Mouse (Mus musculus) MN1 (cell line): ENCODE results near the gene 4930402F06Rik.

Experiments
- DNase-seq: peaks from one replicate; pipeline ENCODE4 v3.0.0-alpha.2; 2016; ENCODE audit warnings: low spot score

Gene 4930402F06Rik

DNA sequence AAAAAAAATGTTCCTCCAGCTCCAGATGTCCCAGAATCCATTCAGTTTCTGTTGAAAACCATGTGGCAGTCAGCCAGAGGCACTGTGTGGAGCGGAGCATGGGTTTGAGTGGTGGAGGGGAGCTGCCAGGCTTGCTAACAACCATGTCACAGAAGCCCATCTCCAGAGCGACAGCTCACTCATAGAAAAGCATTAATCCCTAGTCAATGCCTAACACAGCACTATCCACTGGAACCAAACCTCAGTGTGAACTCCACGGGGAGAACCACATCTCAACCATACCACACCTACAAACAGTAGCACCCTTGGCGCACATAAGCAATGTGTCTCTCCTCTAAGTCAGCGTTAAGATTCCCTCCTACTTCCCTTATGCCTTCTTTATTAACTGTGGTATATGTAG, at the start of gene 4930402F06Rik:
4930402F06Rik (minus strand) TSS at position 80 of the 400 bp plus-strand sequence.
- DNase-seq = no peak

DNA sequence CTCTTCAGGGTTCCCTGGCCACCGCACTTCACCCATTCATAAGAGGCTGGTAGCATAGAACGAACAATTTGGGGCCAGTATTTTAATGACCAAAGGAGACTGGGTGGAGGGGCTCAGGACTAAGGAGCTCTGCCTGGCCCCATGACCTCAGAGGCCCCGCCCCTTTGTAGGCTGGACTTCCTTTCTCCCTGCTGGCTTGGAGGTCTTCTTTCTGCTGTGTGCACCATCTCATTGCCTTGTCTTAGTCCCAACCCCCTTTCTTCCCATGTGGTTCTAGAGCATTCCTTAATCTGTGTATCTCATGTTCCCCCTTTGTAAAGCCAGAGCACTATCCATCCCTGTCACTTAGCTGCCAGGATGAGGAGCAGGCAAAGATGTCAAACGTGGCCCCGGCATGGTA, 49.3 kb upstream of the 4930402F06Rik start:
- DNase-seq = no peak

DNA sequence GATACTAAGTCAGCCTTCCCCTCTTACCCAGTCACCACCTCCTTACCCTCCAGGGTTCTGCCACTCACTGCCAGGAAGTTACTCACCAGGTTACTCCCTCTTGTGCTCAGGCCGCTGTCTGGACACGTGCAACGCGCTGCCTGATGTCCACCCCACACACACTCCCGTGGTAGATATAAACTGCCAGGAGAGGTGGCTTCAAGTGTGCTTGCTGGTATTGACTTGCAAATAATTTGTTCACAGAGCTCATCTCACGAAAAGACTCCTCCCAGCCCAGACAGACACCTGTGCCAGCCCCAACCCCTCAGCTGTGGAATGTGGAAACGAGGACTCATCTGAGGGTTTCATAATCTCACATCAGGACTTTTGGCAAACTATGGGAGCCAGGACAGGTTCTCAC, 48.6 kb upstream of the 4930402F06Rik start:
- no peak for DNase-seq

DNA sequence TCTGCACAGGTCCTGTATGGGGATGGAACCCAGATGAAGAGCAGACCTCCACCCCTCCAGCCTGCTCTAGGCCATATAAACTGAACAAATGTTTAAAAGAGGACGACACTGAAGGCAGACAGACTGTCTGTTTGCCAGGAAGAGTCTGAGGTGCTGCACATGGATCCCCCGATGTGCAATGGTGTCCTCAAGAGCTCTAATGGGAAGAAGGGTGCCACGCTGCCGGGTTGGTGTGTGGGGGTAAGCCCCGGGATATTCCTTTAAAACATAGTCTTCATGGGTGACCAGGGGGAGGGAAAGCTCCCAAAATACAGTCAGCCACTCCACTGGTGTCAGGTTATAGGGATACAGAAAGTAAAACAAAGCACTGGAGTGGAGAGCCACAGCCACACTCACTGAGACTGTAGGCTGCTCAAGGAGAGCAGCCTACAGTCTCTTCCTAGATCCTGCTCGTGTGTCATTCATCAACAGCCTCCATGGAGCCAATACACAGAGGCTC, 47.8 kb upstream of the 4930402F06Rik start:
- DNase-seq = no peak

DNA sequence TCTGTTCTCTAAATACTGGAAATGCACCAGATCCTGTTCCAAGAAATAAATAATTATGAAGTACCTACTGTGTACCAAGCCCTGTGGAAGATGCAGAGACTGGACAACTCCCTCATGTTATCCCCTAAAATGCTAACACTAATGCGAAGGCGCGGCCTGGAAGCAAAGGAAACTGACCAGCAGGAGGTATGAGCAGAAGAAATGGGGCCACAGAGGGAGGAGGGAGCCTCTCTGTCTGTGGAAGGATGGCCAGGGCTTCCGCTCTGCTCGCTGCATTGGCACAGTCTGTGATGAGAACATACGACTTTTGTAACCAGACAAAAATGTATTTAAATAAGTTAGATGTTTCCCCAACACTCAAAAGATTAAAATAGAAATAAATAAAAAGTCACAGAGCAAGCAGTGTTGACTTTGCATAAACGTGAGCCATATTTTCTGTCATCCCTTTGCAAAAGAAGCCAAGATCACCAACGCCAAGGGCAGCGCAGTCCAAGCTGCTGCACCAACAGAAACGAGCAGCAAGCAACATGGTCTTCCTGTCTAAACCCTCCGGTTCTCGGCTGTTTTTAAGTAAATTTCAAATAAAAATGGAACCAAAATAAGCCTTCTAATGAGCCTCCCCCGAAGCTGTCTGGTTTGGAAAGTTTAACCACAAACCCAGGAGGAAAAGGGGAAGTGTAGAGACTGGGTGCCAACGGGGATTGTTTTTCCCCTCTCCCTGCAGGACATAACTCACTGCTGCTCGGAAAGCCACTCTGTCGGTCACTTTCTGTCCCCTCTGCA, 47.2 kb upstream of the 4930402F06Rik start:
- DNase-seq = no peak

DNA sequence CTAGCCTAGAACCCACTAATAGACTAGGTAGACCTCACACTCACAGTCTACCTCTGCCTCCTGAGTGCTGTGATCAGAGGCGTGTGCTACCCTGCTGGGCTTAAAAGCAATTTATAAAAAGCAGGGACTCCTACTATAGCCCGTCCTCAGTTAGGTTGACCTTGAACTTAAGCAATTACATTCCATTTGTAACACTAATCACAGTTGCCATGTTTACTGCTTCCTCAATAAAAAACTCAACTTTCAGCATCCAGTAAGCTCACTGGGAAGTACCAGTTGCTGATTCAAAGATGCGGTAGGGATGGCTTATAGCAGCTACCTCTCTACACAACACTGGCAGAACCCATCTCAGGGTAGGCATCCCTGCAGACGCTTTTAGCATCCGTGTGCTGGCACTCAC, 46.4 kb upstream of the 4930402F06Rik start:
- no peak for DNase-seq

DNA sequence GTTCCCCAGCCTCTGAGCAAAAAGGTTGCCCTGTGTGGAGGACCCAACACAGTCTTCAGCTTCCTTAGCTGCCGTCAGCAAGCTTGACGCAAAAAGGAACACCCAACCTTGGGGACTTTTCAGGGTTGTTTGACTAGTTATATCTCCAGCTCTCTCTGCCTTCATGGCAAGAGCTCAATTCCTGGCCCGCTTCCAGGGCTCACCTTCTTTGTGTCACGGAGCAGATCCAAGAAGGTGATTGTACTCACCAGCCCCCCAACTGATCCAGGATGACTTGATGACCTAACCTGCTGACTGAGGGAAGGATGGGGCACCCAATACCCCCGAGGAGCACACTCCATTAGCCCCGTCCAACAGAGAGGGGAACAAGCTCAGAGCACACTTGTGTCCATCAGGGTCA, 45.1 kb upstream of the 4930402F06Rik start:
- no peak for DNase-seq

DNA sequence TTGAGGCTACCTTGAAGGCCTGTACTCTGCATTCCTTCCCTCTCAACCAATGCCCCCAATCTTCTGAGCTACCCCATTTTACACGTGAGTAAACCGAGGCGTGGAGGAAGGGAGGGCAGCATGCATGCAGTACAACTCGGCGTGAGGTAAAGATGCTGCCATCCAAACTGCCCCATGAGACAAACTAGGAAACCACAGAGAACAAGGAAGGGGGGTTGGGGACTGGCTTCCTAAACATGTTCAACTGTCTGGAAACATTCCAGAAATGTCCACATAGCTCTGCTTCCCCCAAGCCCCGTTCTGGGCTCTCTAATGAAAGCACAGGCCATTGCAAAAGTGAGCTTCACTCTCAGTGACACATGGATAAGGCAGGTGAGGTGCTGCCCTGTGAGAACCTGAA, 44.4 kb upstream of the 4930402F06Rik start:
- no peak for DNase-seq

DNA sequence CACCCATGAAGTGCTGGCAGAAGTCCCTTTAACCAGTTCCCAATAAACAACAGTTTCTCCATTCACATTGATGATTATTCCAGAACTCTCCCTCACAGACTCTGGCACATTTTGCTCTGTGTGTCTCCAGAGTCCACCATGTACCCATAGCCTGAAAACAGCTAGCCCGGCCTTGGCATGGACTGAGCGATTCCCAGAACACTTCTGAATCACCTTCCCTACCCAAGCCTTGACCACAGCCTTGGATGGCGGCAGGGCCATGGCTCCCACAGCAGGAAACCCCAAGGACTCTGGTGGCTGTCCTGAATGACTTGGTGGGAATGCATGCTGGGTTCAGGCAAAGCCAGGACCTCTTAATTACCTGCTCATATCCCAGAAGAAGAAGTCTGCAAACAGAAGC, 43.5 kb upstream of the 4930402F06Rik start:
- no peak for DNase-seq

DNA sequence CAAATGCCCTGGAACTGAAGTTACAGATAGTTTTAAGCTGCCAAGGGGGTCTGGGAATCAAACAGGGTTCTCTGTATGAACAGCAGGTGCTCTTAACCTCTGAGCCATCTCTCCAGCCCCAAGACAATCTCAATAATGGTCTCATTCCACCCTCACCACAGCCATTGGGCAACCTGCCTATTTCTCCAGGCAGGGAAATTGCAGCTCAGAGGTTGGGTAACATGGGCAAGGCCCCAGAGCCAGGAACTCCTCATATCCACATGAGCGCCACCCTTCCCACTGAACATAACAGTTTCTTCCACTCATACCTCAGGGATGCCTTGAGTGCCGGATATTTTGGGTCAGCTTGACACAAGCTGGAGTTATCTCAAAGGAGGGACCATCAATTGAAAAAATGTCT, 40.8 kb upstream of the 4930402F06Rik start:
- DNase-seq = no peak

DNA sequence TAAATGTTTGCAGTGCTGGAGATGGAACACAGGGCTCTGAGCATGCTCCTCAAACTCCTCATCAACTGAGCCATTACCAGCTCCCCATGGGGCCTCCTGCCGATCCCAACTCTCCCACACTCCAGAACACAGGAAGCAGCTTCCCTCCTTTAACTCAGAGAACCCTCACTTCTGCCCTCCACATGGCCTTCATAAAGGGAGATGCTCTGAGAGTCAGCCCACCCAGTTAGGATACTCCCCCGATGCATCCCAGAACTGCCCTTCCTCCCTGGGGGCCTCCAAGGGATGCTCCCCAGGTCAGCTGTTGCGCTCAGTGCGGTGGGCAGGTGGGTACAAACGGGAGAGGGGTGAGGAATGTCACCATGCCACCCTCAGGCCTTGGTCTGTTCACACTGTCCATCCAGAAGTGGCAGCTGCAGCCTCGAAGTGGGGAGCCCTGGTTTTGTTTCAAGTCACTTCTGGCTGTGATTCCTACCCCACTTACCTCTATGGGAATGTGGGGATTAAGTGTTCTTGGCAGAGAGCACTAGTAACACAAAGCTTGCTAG, 37.7 kb upstream of the 4930402F06Rik start:
- DNase-seq = no peak

DNA sequence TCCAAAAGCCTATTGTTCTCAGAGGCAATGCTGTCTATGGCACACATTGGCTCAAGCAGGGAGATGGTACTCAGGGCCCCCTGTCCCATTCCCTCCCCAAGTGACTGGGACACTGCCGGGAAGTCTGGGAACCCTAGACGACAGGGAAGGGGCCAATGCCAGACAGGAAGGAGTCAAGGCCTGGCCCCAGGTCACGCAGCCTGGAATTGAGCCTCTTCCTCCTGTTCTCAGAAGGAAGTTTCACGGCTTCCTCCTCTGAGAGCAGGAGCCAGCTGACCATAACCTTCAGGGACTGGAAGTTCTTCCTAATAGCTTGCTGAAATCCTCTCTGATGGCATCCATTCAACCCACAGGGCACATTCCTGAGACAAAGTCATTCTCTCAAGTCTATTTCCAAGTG, 36.5 kb upstream of the 4930402F06Rik start:
- no peak for DNase-seq

DNA sequence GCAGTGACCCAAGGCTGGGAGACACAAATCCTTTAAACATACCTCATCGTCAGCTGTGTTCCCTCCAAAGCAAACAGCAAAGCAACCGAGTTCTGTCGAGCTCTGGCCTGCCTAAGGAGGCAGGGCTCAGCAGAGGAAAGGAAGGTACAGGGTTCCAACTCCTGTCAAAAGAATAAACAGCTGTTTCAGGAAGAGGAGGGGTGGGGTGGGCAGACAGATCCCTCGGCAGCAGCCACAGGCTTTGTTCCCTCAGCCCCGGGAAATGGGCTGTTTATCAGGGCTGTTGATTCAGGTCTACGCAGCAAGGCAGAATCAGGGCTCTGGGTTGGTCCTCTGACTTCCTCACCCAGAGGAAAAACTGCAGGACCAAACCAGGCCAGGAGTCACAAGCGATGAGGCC, 35.5 kb upstream of the 4930402F06Rik start:
- DNase-seq = no peak

DNA sequence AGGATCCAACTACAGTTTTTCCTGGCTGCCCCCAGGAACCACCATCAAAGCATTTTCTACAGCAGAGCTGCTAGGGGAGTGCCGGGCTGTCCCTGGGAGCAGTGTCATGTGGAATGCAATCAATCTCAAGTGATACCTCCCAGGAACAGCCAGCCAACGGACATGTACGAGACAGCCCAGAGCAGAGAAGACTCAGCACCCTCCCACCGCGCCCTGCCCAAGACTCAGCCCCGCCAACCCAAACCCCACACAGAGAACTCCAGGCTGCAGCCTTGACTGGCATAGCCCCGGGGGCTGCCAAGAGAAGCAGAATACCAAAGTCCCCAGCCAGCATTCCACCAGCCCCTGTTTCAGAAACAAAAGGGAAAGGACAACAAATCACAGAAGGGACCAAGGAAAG, 35.0 kb upstream of the 4930402F06Rik start:
- DNase-seq = no peak

DNA sequence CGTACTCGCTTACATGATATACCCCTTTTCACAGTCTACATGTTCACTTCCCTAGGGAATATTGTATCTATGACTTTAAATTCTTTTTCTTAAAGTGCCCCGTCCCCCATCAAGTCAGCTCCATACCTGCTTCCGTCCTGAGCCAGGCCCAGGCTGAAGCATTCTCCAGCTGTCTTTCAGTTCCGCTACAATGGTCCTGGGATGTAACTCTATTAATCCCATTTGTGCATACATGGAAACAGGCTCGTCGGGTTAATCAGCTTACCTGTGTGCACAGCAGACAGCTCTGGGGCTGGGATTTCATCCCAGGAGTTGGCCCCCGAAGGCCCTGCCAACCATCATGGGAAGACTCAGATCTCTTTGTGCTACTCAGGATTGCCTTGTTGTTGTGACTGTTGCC, 33.8 kb upstream of the 4930402F06Rik start:
- DNase-seq = no peak

DNA sequence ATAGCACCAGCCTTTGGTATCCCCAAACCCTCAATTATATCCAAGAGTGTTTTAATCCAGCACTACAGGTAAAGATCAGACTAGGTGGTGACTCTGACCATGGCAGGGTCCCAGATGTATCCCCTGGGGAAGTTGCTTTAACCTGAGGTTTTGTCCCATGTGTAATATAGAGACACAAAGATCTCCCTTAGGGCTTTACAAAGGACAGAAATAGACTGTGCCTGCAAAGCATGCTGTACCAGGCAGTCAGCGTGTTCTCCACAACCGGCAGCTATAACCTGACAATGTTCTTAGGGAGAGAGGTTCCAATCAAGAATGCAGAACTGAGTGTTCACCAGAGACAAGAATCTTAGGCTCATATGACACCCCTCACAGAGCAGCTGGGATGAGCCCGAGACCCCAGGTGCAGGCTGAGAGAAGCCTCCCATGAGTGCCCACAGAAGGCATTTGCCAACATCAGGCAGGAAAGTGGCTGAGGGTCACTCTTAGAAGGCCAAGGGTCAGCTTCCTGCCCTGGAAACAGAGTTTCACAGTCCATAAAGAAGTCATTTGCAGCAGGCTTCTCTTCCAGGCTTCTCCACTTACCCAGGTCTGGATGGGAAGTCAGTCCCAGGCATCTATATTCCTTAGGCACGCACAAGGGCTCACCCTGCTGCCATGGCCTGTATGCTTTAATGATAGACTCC, 31.8 kb upstream of the 4930402F06Rik start:
- DNase-seq = no peak

DNA sequence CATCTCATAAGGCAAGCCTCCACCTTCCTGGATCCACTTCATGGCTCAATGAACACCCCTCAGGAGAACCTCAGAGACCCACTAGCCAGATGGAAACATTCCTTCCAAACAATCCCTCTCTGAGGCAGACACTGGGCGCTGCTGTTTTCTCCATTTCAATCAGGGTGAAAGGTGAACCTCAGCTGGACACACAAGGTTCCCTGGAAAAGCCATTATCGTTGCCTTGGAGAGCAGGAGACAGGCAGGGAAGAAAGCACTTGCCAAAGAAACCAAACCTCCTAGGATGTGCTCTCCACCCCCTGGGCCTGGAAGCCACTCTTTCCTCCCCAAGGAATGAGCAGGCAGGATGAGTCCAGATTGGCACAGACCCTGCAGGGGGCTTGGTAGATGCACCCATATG, 30.6 kb upstream of the 4930402F06Rik start:
- no peak for DNase-seq

DNA sequence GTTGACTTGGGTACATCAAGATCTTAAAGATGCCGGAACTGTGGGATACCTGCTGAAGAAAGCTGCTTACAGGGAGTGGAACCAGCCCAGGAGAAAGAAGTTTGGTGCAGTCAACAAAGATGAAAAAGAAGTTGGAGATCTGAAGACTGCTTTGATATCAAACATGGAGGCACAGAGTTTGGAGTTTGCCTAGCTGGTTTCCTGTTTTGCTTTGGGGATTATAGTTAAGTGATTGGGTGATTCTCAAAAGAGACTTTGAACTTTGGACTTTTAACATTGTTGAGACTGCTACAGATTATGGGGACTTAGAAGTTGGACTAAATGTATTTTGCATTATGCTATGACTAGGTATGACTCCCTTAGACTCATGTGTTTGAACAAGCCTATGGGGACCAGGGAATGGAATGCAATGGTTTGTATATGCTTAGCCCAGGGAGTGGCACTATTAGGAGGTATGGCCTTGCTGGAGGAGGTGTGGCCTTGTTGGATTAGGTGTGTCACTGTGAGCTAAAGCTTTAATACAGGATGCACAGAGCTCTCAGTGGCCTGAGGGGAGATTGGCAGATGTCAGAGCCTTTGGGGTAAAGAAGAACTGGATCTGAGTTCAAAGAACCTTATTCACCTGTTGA, 26.9 kb upstream of the 4930402F06Rik start:
- no peak for DNase-seq

DNA sequence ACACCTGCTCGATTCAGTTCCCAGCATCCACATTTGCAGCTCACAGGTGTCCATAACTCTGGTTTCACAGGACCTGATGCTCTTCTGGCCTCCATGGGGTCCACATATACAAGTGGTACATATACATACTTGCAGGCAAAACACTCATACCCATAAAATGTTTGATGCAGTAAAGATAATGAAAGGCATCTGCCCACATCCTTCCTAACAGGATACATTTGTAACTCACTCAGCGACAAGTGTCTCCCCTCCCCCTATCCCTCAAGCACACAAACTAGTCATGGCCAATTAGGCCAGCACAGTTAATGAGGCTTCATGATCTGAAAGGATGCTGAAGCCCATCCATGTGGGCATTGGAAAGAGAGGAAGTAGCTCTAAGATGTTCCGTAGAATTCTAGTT, 25.4 kb upstream of the 4930402F06Rik start:
- DNase-seq = no peak

DNA sequence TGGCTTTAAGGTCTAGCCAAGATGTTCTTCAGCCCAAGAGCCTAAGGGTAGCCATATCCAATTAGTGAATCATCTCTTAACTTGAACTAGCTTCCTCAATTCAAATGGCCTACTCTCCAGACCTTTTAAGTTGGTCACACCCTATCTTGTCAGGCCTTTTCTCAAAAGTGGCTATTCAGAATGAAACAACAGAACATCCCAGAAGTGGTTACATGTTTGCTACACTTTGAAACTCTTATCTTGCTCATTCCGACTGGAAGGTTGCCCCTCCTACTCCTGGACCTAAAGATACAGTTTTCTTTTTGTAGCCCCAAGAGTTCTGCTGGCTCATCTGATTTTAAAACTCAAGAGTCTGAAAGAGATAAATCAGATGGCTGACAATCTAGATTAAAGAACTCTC, 23.7 kb upstream of the 4930402F06Rik start:
- no peak for DNase-seq

DNA sequence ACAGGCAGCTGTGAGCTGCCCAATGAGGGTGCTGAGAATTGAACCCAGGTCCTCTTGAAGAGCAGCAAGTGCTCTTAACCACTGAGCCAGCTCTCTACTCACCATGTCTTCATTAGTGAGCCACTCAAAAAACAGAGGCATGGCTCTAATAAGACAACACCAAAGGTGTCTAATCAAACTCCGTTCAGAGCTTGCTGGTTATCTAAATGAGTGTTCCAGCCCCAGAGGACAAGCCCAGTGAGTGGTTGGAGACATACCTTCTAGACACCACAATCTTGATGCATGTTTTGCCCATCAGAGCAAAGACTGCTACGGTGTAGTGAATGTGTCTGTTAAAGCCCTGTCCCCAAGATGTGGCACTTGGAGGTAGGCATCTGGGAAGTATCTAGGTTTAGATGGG, 22.7 kb upstream of the 4930402F06Rik start:
- DNase-seq = no peak

DNA sequence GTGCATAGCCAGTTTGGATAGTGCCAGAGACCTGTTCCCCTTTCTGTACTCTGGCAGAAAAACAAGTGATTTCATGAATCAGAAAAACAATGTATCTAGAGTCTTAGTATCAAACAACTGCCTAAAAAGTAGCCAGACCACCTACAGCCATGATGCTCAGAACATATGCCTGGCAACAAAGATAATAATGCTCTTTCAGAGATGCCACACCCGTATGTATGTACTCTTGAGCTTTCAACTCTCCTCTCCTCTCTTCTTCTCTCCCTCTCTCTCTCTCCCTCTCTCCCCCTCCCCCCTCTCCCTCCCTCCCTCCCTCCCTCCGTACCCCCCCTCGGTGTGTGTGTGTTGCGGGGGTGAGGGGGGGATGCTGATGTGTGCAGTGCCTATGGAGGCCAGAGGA, 22.3 kb upstream of the 4930402F06Rik start:
- no peak for DNase-seq

DNA sequence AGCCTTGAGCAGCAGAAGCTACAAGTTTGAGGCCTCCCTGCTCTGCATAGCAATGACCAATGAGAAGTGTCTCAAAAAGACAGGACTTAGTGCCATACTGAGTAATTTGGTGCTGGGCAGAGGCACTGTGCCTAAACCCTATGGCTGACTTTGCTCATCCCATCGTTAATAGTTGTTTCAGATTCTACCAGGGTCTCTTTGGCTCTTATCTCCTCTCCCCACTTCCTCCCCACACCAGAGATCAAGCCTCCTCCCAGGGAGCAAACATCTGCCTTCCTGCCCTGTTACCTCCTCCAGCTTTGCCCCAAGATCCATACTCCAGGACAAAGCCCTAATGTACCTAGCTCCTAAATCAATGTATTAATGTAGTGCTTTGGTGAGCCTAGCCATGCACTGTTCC, 20.3 kb upstream of the 4930402F06Rik start:
- DNase-seq = no peak
